Mouse (Mus musculus) liver, adult 2 months (tissue): ENCODE results near the gene Hacd4. TPM values are rescaled to one million over a fixed set of nuclear protein-coding genes. Genes with fewer than 3 reads are reported as not detected.
A peak's percentile ranks its signal among the peaks of the same experiment; 100 is the strongest.

Source experiments
- DNase-seq: peaks from one replicate; pipeline ENCODE4 v3.0.0-alpha.2; 2011; ENCODE audit warnings: low read depth, low spot score; ENCODE audit errors: extremely low read depth
- H3K27ac ChIP-seq: fragments of 200-500 bp; replicated peaks from 2 replicates; pipeline ENCODE4 v1.5.1; 2012; ENCODE audit warnings: low read depth, mild to moderate bottlenecking, control low read depth, inconsistent platforms, low read length; ENCODE audit not compliant: insufficient read depth
- H3K27me3 ChIP-seq: fragments of 200-500 bp; 2 replicates; pipeline ENCODE4 v1.6.1; 2012; ENCODE audit warnings: mild to moderate bottlenecking, moderate library complexity, low read length, inconsistent platforms; ENCODE audit not compliant: control insufficient read depth, insufficient read depth
- H3K36me3 ChIP-seq: fragments of 200-500 bp; 2 replicates; pipeline ENCODE4 v1.6.1; 2012; ENCODE audit warnings: low read length, inconsistent platforms; ENCODE audit not compliant: control insufficient read depth, insufficient read depth
- H3K4me1 ChIP-seq: fragments of 200-500 bp; 2 replicates; pipeline ENCODE4 v1.6.1; 2011; ENCODE audit warnings: low read length; ENCODE audit not compliant: control insufficient read depth, insufficient read depth
- H3K4me3 ChIP-seq: fragments of 200-500 bp; 2 replicates; pipeline ENCODE4 v1.5.1; 2011; ENCODE audit warnings: low read depth, mild to moderate bottlenecking, control low read depth, low read length, moderate library complexity; ENCODE audit not compliant: insufficient read depth
- H3K79me2 ChIP-seq: fragments of 200-500 bp; 2 replicates; pipeline ENCODE4 v1.6.1; 2012; ENCODE audit warnings: inconsistent platforms, mild to moderate bottlenecking, low read length, moderate library complexity; ENCODE audit not compliant: control insufficient read depth, insufficient read depth
- H3K9ac ChIP-seq: fragments of 200-500 bp; 2 replicates; pipeline ENCODE4 v1.6.1; 2012; ENCODE audit warnings: low read depth, mild to moderate bottlenecking, control low read depth, inconsistent platforms, low read length
- CTCF ChIP-seq: fragments of 200-500 bp; IDR thresholded peaks from 2 replicates; pipeline ENCODE4 v1.5.1; 2011; ENCODE audit warnings: low read depth, low read length, control low read depth
- POLR2A ChIP-seq: fragments of 200-500 bp; IDR thresholded peaks from 2 replicates; pipeline ENCODE4 v1.6.1; 2011; ENCODE audit warnings: low read length, control low read depth; ENCODE audit not compliant: insufficient read depth; ENCODE audit errors: extremely low read depth
- WGBS: fragments of 180-500 bp; shearing (Covaris S2); methylation state at CpG from one replicate; pipeline ENCODE4 v1.1.7; 2018; 5-methylcytosine and 5-hydroxymethylcytosine counted together
- polyA plus RNA-seq: library from polyadenylated mRNA; depleted of rRNA; stranded (reverse); fragments of >200 nt; gene quantifications from 2 replicates; pipeline ENCODE4 v1.2.3, GENCODE M21; 2012
- total RNA-seq: library from RNA; depleted of rRNA; stranded (reverse); fragments of >200 nt; gene quantifications from 2 replicates; pipeline ENCODE4 v1.2.3, GENCODE M21; 2014

Hacd4 gene
- total and polyA plus RNA-seq, 2 experiments, result 0.27 to 1.8 TPM

GRCm38 (mm10) chr4:88427630-88428239 is 11.0 kb downstream of the Hacd4 start:
- Histone ChIP-seq H3K9ac (no peak overlapping the region), H3K27me3 (no peaks in the 10 kb centered on the region), H3K79me2 (no peaks in the 10 kb centered on the region), H3K36me3 (peaks cover 2% of the 10 kb centered on the region; the same call in 1 of the 2 replicates), H3K4me3 (no peak overlapping the region), H3K4me1 (no peaks in the 10 kb centered on the region), H3K27ac (no peak overlapping the region)
- no peak for TF ChIP-seq CTCF
- TF ChIP-seq POLR2A, result no peak
- WGBS, result 95% methylated on average over 2 of the region's 2 CpGs
- no peak for DNase-seq

GRCm38 (mm10) chr4:88424563-88424962 is 14.2 kb downstream of the Hacd4 start:
- no peak overlapping the region for H3K4me3 ChIP-seq
- H3K36me3 ChIP-seq, result peaks cover 2% of the 10 kb centered on the region; the same call in 1 of the 2 replicates
- no peak for DNase-seq
- no peak overlapping the region for H3K27ac ChIP-seq
- no peaks in the 10 kb centered on the region for H3K27me3 ChIP-seq
- H3K9ac ChIP-seq, result no peak overlapping the region
- H3K4me1 ChIP-seq, result no peaks in the 10 kb centered on the region
- no peaks in the 10 kb centered on the region for H3K79me2 ChIP-seq
- no peak for TF ChIP-seq POLR2A
- no peak for TF ChIP-seq CTCF

- no peak for DNase-seq
- Histone ChIP-seq H3K79me2 (no peaks in the 10 kb centered on the region), H3K4me1 (no peaks in the 10 kb centered on the region), H3K9ac (no peak overlapping the region), H3K27me3 (no peaks in the 10 kb centered on the region), H3K4me3 (no peak overlapping the region), H3K27ac (no peak overlapping the region), H3K36me3 (no peaks in the 10 kb centered on the region; the same call in 1 of the 2 replicates)
- 91% methylated on average over 5 of the region's 5 CpGs for WGBS
- TF ChIP-seq CTCF, result no peak
- TF ChIP-seq POLR2A, result no peak
These were observed 19.4 kb downstream of the Hacd4 start for GRCm38 (mm10) chr4:88419378-88419777.

- H3K27me3 ChIP-seq, result no peaks in the 10 kb centered on the region
- 67% methylated on average over 2 of the region's 2 CpGs for WGBS
- H3K79me2 ChIP-seq, result no peaks in the 10 kb centered on the region
- H3K36me3 ChIP-seq, result peaks cover 3% of the 10 kb centered on the region; the same call in 1 of the 2 replicates
- no peak overlapping the region for H3K27ac ChIP-seq
- DNase-seq, result peak; percentile 14
- H3K4me3 ChIP-seq, result no peak overlapping the region
- H3K9ac ChIP-seq, result no peak overlapping the region
- TF ChIP-seq POLR2A (no peak), CTCF (no peak)
- H3K4me1 ChIP-seq, result no peaks in the 10 kb centered on the region
These were observed 23.7 kb downstream of the Hacd4 start for GRCm38 (mm10) chr4:88415017-88415416.

- Histone ChIP-seq H3K9ac (no peak overlapping the region), H3K4me1 (no peaks in the 10 kb centered on the region), H3K27ac (no peak overlapping the region), H3K79me2 (no peaks in the 10 kb centered on the region), H3K4me3 (no peak overlapping the region), H3K27me3 (no peaks in the 10 kb centered on the region), H3K36me3 (peaks cover 11% of the 10 kb centered on the region; the same call in 1 of the 2 replicates)
- TF ChIP-seq POLR2A (no peak), CTCF (no peak)
- DNase-seq, result no peak
- WGBS, result 84% methylated on average over 2 of the region's 2 CpGs
These were observed 26.4 kb downstream of the Hacd4 start for GRCm38 (mm10) chr4:88412331-88412730.

- no peaks in the 10 kb centered on the region for H3K4me1 ChIP-seq
- H3K27ac ChIP-seq, result no peak overlapping the region
- no peaks in the 10 kb centered on the region for H3K79me2 ChIP-seq
- no peak for DNase-seq
- TF ChIP-seq POLR2A (no peak), CTCF (no peak)
- H3K27me3 ChIP-seq, result no peaks in the 10 kb centered on the region
- WGBS, result 95% methylated on average over 4 of the region's 4 CpGs
- peaks cover 11% of the 10 kb centered on the region; the same call in 1 of the 2 replicates for H3K36me3 ChIP-seq
- no peak overlapping the region for H3K9ac ChIP-seq
- no peak overlapping the region for H3K4me3 ChIP-seq
These were observed 29.4 kb downstream of the Hacd4 start for GRCm38 (mm10) chr4:88409279-88409678.
